Mouse (Mus musculus) lung, postnatal 4 days (tissue): ENCODE measurements around the gene 1700028J19Rik.
"Not testable (repeated sequence)": the region's sequence is repeated elsewhere in the genome, so short reads cannot be mapped to it uniquely, and the experiment has no call there.

Source experiments
- DNase-seq, 2 experiments: peaks; one replicate each; pipeline ENCODE4 v3.0.0; 2021

Gene 1700028J19Rik

GRCm38 (mm10) chr7:44246055-44246983 lies at the start of gene 1700028J19Rik, which contains the start of gene 2410002F23Rik:
Gene 1700028J19Rik, minus strand, starts transcription at chr7:44246695.
Gene 2410002F23Rik, plus strand, starts transcription at chr7:44246722.
- DNase-seq = peak; percentile 92 to 94

- no peak for DNase-seq
Observed at GRCm38 (mm10) chr7:44291418-44291817, 44.9 kb upstream of the 1700028J19Rik start.

GRCm38 (mm10) chr7:44290986-44291385 lies 44.5 kb upstream of the 1700028J19Rik start:
- DNase-seq = no peak

GRCm38 (mm10) chr7:44287760-44288159 lies 41.3 kb upstream of the 1700028J19Rik start:
- DNase-seq = no peak

- no peak for DNase-seq
Observed at GRCm38 (mm10) chr7:44281586-44281985, 35.1 kb upstream of the 1700028J19Rik start.

GRCm38 (mm10) chr7:44280959-44281358 lies 34.5 kb upstream of the 1700028J19Rik start:
- DNase-seq = no peak

- peak in 1 of 2 experiments; percentile 32 for DNase-seq
Observed at GRCm38 (mm10) chr7:44277250-44277622, 30.7 kb upstream of the 1700028J19Rik start.

- DNase-seq = no peak
Observed at GRCm38 (mm10) chr7:44276461-44277249, 30.2 kb upstream of the 1700028J19Rik start.

GRCm38 (mm10) chr7:44275546-44275945 lies 29.1 kb upstream of the 1700028J19Rik start:
- DNase-seq = no peak

GRCm38 (mm10) chr7:44274096-44274495 lies 27.6 kb upstream of the 1700028J19Rik start:
- DNase-seq = no peak

GRCm38 (mm10) chr7:44273446-44273845 lies 27.0 kb upstream of the 1700028J19Rik start:
- DNase-seq = no peak

GRCm38 (mm10) chr7:44272546-44272945 lies 26.1 kb upstream of the 1700028J19Rik start:
- no peak for DNase-seq

- DNase-seq = no peak
Observed at GRCm38 (mm10) chr7:44271309-44271708, 24.8 kb upstream of the 1700028J19Rik start.

GRCm38 (mm10) chr7:44269397-44269796 lies 22.9 kb upstream of the 1700028J19Rik start:
- DNase-seq = no peak

GRCm38 (mm10) chr7:44268117-44268516 lies 21.6 kb upstream of the 1700028J19Rik start:
- no peak for DNase-seq

GRCm38 (mm10) chr7:44262791-44263643 lies 16.5 kb upstream of the 1700028J19Rik start:
- DNase-seq = peak; percentile 87 to 94

- no peak for DNase-seq
Observed at GRCm38 (mm10) chr7:44261147-44261546, 14.7 kb upstream of the 1700028J19Rik start, which contains the start of gene Gm15517. Gene Gm15517, plus strand, starts transcription at chr7:44261447.

- DNase-seq = no peak
Observed at GRCm38 (mm10) chr7:44260410-44260809, 13.9 kb upstream of the 1700028J19Rik start.

- DNase-seq = no peak
Observed at GRCm38 (mm10) chr7:44257278-44257677, 10.8 kb upstream of the 1700028J19Rik start, which contains the start of gene Acp4. Gene Acp4, minus strand, starts transcription at chr7:44257378.

- no peak for DNase-seq
Observed at GRCm38 (mm10) chr7:44254930-44255329, 8.4 kb upstream of the 1700028J19Rik start.

- no peak for DNase-seq
Observed at GRCm38 (mm10) chr7:44253023-44253616, 6.6 kb upstream of the 1700028J19Rik start.

- not testable (repeated sequence) for DNase-seq
Observed at GRCm38 (mm10) chr7:44250732-44251275, 4.3 kb upstream of the 1700028J19Rik start.
